Mouse (Mus musculus) liver, adult 2 months (tissue): ENCODE data around the gene Gm49391. TPM values are rescaled to one million over a fixed set of nuclear protein-coding genes. Genes with fewer than 3 reads are reported as not detected.

Source experiments
- DNase-seq: peaks from one replicate; pipeline ENCODE4 v3.0.0-alpha.2; 2011; ENCODE audit warnings: low read depth, low spot score; ENCODE audit errors: extremely low read depth
- H3K27ac ChIP-seq: fragments of 200-500 bp; replicated peaks from 2 replicates; pipeline ENCODE4 v1.5.1; 2012; ENCODE audit warnings: low read depth, mild to moderate bottlenecking, control low read depth, inconsistent platforms, low read length; ENCODE audit not compliant: insufficient read depth
- H3K27me3 ChIP-seq: fragments of 200-500 bp; 2 replicates; pipeline ENCODE4 v1.6.1; 2012; ENCODE audit warnings: mild to moderate bottlenecking, moderate library complexity, low read length, inconsistent platforms; ENCODE audit not compliant: control insufficient read depth, insufficient read depth
- H3K36me3 ChIP-seq: fragments of 200-500 bp; 2 replicates; pipeline ENCODE4 v1.6.1; 2012; ENCODE audit warnings: low read length, inconsistent platforms; ENCODE audit not compliant: control insufficient read depth, insufficient read depth
- H3K4me1 ChIP-seq: fragments of 200-500 bp; 2 replicates; pipeline ENCODE4 v1.6.1; 2011; ENCODE audit warnings: low read length; ENCODE audit not compliant: control insufficient read depth, insufficient read depth
- H3K4me3 ChIP-seq: fragments of 200-500 bp; 2 replicates; pipeline ENCODE4 v1.5.1; 2011; ENCODE audit warnings: low read depth, mild to moderate bottlenecking, control low read depth, low read length, moderate library complexity; ENCODE audit not compliant: insufficient read depth
- H3K79me2 ChIP-seq: fragments of 200-500 bp; 2 replicates; pipeline ENCODE4 v1.6.1; 2012; ENCODE audit warnings: inconsistent platforms, mild to moderate bottlenecking, low read length, moderate library complexity; ENCODE audit not compliant: control insufficient read depth, insufficient read depth
- H3K9ac ChIP-seq: fragments of 200-500 bp; 2 replicates; pipeline ENCODE4 v1.6.1; 2012; ENCODE audit warnings: low read depth, mild to moderate bottlenecking, control low read depth, inconsistent platforms, low read length
- CTCF ChIP-seq: fragments of 200-500 bp; IDR thresholded peaks from 2 replicates; pipeline ENCODE4 v1.5.1; 2011; ENCODE audit warnings: low read depth, low read length, control low read depth
- POLR2A ChIP-seq: fragments of 200-500 bp; IDR thresholded peaks from 2 replicates; pipeline ENCODE4 v1.6.1; 2011; ENCODE audit warnings: low read length, control low read depth; ENCODE audit not compliant: insufficient read depth; ENCODE audit errors: extremely low read depth
- whole genome bisulfite sequencing: fragments of 180-500 bp; shearing (Covaris S2); methylation state at CpG from one replicate; pipeline ENCODE4 v1.1.7; 2018; 5-methylcytosine and 5-hydroxymethylcytosine counted together
- polyA plus RNA-seq: library from polyadenylated mRNA; depleted of rRNA; stranded (reverse); fragments of >200 nt; gene quantifications from 2 replicates; pipeline ENCODE4 v1.2.3, GENCODE M21; 2012; rRNA removed
- total RNA-seq: library from RNA; depleted of rRNA; stranded (reverse); fragments of >200 nt; gene quantifications from 2 replicates; pipeline ENCODE4 v1.2.3, GENCODE M21; 2014; rRNA removed

Gene Gm49391
- total and polyA plus RNA-seq, 2 experiments, result 0.51 to 2.1 TPM

- H3K27me3 ChIP-seq, result no peaks in the 10 kb centered on the region
- 80% methylated on average over 4 of the region's 4 CpGs for WGBS
- no peak overlapping the region for H3K4me3 ChIP-seq
- no peaks in the 10 kb centered on the region for H3K79me2 ChIP-seq
- no peaks in the 10 kb centered on the region for H3K4me1 ChIP-seq
- DNase-seq, result no peak
- TF ChIP-seq POLR2A, result no peak
- TF ChIP-seq CTCF, result no peak
- H3K36me3 ChIP-seq, result no peaks in the 10 kb centered on the region
- H3K27ac ChIP-seq, result no peak overlapping the region
- no peak overlapping the region for H3K9ac ChIP-seq
These were observed 87.9 kb downstream of the Gm49391 start for GRCm38 (mm10) chr13:60848241-60849120.

Other genes with a start within 250 kb of the Gm49391 start
- gene BC051665, start 150.2 kb downstream of the Gm49391 start, total RNA-seq, result not detected in 2 replicates
- gene BC051665, start 150.2 kb downstream of the Gm49391 start, polyA plus RNA-seq, result not detected in 2 replicates
- gene Ctsll3, start 133.7 kb downstream of the Gm49391 start, total RNA-seq, result not detected in 2 replicates
- gene Ctsll3, start 133.7 kb downstream of the Gm49391 start, polyA plus RNA-seq, result not detected in 2 replicates
- gene 4930486L24Rik, start 72.1 kb downstream of the Gm49391 start, total RNA-seq, result 0.46 TPM in 1 of 2 replicates, not detected in the other
- not detected in 2 replicates for gene 4930486L24Rik, start 72.1 kb downstream of the Gm49391 start, polyA plus RNA-seq
- 0.60 TPM in 1 of 2 replicates, not detected in the other for gene Gm49392, start 39.7 kb downstream of the Gm49391 start, total RNA-seq
- not detected in 2 replicates for gene Gm49392, start 39.7 kb downstream of the Gm49391 start, polyA plus RNA-seq
- gene Ctla2b, start 39.1 kb downstream of the Gm49391 start, total RNA-seq, result 6.4 and 11.4 TPM in 2 replicates
- 0.72 and 2.2 TPM in 2 replicates for gene Ctla2b, start 39.1 kb downstream of the Gm49391 start, polyA plus RNA-seq
- gene Tpbpb, start 31.7 kb downstream of the Gm49391 start, total RNA-seq, result not detected in 2 replicates
- gene Tpbpb, start 31.7 kb downstream of the Gm49391 start, polyA plus RNA-seq, result not detected in 2 replicates
- gene Gm49393, start 981 bp downstream of the Gm49391 start, total RNA-seq, result not detected in 2 replicates
- gene Gm49393, start 981 bp downstream of the Gm49391 start, polyA plus RNA-seq, result not detected in 2 replicates
- gene Ctla2a, start 54 bp upstream of the Gm49391 start, total RNA-seq, result 3.9 and 5.7 TPM in 2 replicates
- gene Ctla2a, start 54 bp upstream of the Gm49391 start, polyA plus RNA-seq, result 0.22 and 0.93 TPM in 2 replicates
- not detected in 2 replicates for gene Tpbpa, start 5.4 kb upstream of the Gm49391 start, total RNA-seq
- gene Tpbpa, start 5.4 kb upstream of the Gm49391 start, polyA plus RNA-seq, result not detected in 2 replicates
- gene Ctsj, start 69.4 kb upstream of the Gm49391 start, total RNA-seq, result not detected in 2 replicates
- not detected in 2 replicates for gene Ctsj, start 69.4 kb upstream of the Gm49391 start, polyA plus RNA-seq
- gene Ctsq, start 104.1 kb upstream of the Gm49391 start, total RNA-seq, result not detected in 2 replicates
- gene Ctsq, start 104.1 kb upstream of the Gm49391 start, polyA plus RNA-seq, result not detected in 2 replicates
- not detected in 2 replicates for gene Ctsr, start 227.7 kb upstream of the Gm49391 start, total RNA-seq
- gene Ctsr, start 227.7 kb upstream of the Gm49391 start, polyA plus RNA-seq, result not detected in 2 replicates